Mouse (Mus musculus): ENCODE results near the gene Ccdc162. TPM values are rescaled to one million over a fixed set of nuclear protein-coding genes. Genes with fewer than 3 reads are reported as not detected.

The Ccdc162 gene
- total RNA-seq, 1 experiment: 0.40 TPM

GRCm38 (mm10) chr10:41615487-41615886 lies 100.9 kb downstream of the Ccdc162 start:
- Histone ChIP-seq H3K27ac (ENCODE audit: insufficient read depth, low read depth, low read length, poor library complexity, severe bottlenecking) (no peak overlapping the region), H3K36me3 (ENCODE audit: control insufficient read depth, insufficient read depth, low read length, poor library complexity, severe bottlenecking) (no peaks in the 10 kb centered on the region), H3K9ac (ENCODE audit: insufficient read depth, low read depth, low read length, poor library complexity, severe bottlenecking) (no peak overlapping the region), H3K4me3 (ENCODE audit: insufficient read depth in 1 of 2, low read depth in 1 of 2, low read length in 2 of 2, poor library complexity in 1 of 2, severe bottlenecking in 1 of 2) (no peak overlapping the region), H3K9me3 (ENCODE audit: control insufficient read depth, insufficient read depth, low read depth, low read length) (no peaks in the 10 kb centered on the region), H3K4me1 (ENCODE audit: control insufficient read depth in 2 of 2, insufficient read depth in 2 of 2, low read length in 2 of 2, poor library complexity in 1 of 2) (peaks cover 0 to 18% of the 10 kb centered on the region in 2 experiments; a peak in 3 of 4 replicates)
- TF ChIP-seq HCFC1 (IDR thresholded peaks at IDR 0.05; ENCODE audit: borderline replicate concordance, insufficient read depth, low read length): no peak
- TF ChIP-seq ZC3H11A (IDR thresholded peaks at IDR 0.05; ENCODE audit: borderline replicate concordance, low read depth, low read length): no peak
- no peak for TF ChIP-seq CHD2 (IDR thresholded peaks at IDR 0.05; ENCODE audit: low read depth, low read length)
- in situ Hi-C loops (cut with MboI; ENCODE audit: low sequenced_read_pairs in 2 of 2, unreplicated experiment in 2 of 2): no loop called here
- no peak for DNase-seq (ENCODE audit: low read depth, low spot score)

GRCm38 (mm10) chr10:41611941-41612340 lies 104.5 kb downstream of the Ccdc162 start:
- DNase-seq (ENCODE audit: low read depth, low spot score): no peak
- Histone ChIP-seq H3K9me3 (ENCODE audit: control insufficient read depth, insufficient read depth, low read depth, low read length) (no peaks in the 10 kb centered on the region), H3K36me3 (ENCODE audit: control insufficient read depth, insufficient read depth, low read length, poor library complexity, severe bottlenecking) (no peaks in the 10 kb centered on the region), H3K27ac (ENCODE audit: insufficient read depth, low read depth, low read length, poor library complexity, severe bottlenecking) (peak overlapping the region; percentile 20; the same call in 1 of the 2 replicates), H3K4me3 (ENCODE audit: insufficient read depth in 1 of 2, low read depth in 1 of 2, low read length in 2 of 2, poor library complexity in 1 of 2, severe bottlenecking in 1 of 2) (no peak overlapping the region), H3K4me1 (ENCODE audit: control insufficient read depth in 2 of 2, insufficient read depth in 2 of 2, low read length in 2 of 2, poor library complexity in 1 of 2) (peaks cover 5 to 35% of the 10 kb centered on the region in 2 experiments; a peak in 3 of 4 replicates), H3K9ac (ENCODE audit: insufficient read depth, low read depth, low read length, poor library complexity, severe bottlenecking) (no peak overlapping the region)
- TF ChIP-seq ZC3H11A (IDR thresholded peaks at IDR 0.05; ENCODE audit: borderline replicate concordance, low read depth, low read length): no peak
- no peak for TF ChIP-seq CHD2 (IDR thresholded peaks at IDR 0.05; ENCODE audit: low read depth, low read length)
- no peak for TF ChIP-seq ZNF384 (IDR thresholded peaks at IDR 0.05; ENCODE audit: low read depth, low read length)
- TF ChIP-seq HCFC1 (IDR thresholded peaks at IDR 0.05; ENCODE audit: borderline replicate concordance, insufficient read depth, low read length): no peak
- no peak for TF ChIP-seq MAFK (IDR thresholded peaks at IDR 0.05; ENCODE audit: insufficient read depth, low read depth, low read length)
- in situ Hi-C loops (cut with MboI; ENCODE audit: low sequenced_read_pairs in 2 of 2, unreplicated experiment in 2 of 2): no loop called here

GRCm38 (mm10) chr10:41609475-41609874 lies 107.0 kb downstream of the Ccdc162 start:
- H3K36me3 ChIP-seq (ENCODE audit: control insufficient read depth, insufficient read depth, low read length, poor library complexity, severe bottlenecking): no peaks in the 10 kb centered on the region
- H3K4me3 ChIP-seq (ENCODE audit: insufficient read depth in 1 of 2, low read depth in 1 of 2, low read length in 2 of 2, poor library complexity in 1 of 2, severe bottlenecking in 1 of 2): no peak overlapping the region
- no peak for DNase-seq (ENCODE audit: low read depth, low spot score)
- H3K4me1 ChIP-seq (ENCODE audit: control insufficient read depth in 2 of 2, insufficient read depth in 2 of 2, low read length in 2 of 2, poor library complexity in 1 of 2): peaks cover 12 to 45% of the 10 kb centered on the region in 2 experiments
- no peak for TF ChIP-seq ZNF384 (IDR thresholded peaks at IDR 0.05; ENCODE audit: low read depth, low read length)
- TF ChIP-seq CHD2 (IDR thresholded peaks at IDR 0.05; ENCODE audit: low read depth, low read length): no peak
- TF ChIP-seq MAFK (IDR thresholded peaks at IDR 0.05; ENCODE audit: insufficient read depth, low read depth, low read length): no peak
- TF ChIP-seq HCFC1 (IDR thresholded peaks at IDR 0.05; ENCODE audit: borderline replicate concordance, insufficient read depth, low read length): no peak
- TF ChIP-seq ZC3H11A (IDR thresholded peaks at IDR 0.05; ENCODE audit: borderline replicate concordance, low read depth, low read length): no peak
- H3K9ac ChIP-seq (ENCODE audit: insufficient read depth, low read depth, low read length, poor library complexity, severe bottlenecking): no peak overlapping the region
- H3K9me3 ChIP-seq (ENCODE audit: control insufficient read depth, insufficient read depth, low read depth, low read length): no peaks in the 10 kb centered on the region
- no peak overlapping the region for H3K27ac ChIP-seq (ENCODE audit: insufficient read depth, low read depth, low read length, poor library complexity, severe bottlenecking)
- in situ Hi-C loops (cut with MboI; ENCODE audit: low sequenced_read_pairs in 2 of 2, unreplicated experiment in 2 of 2): no loop called here

GRCm38 (mm10) chr10:41608485-41608884 lies 107.9 kb downstream of the Ccdc162 start:
- TF ChIP-seq HCFC1 (IDR thresholded peaks at IDR 0.05; ENCODE audit: borderline replicate concordance, insufficient read depth, low read length): no peak
- TF ChIP-seq ZC3H11A (IDR thresholded peaks at IDR 0.05; ENCODE audit: borderline replicate concordance, low read depth, low read length): no peak
- no peak for TF ChIP-seq ZNF384 (IDR thresholded peaks at IDR 0.05; ENCODE audit: low read depth, low read length)
- no peak for TF ChIP-seq CHD2 (IDR thresholded peaks at IDR 0.05; ENCODE audit: low read depth, low read length)
- TF ChIP-seq MAFK (IDR thresholded peaks at IDR 0.05; ENCODE audit: insufficient read depth, low read depth, low read length): no peak
- Histone ChIP-seq H3K4me1 (ENCODE audit: control insufficient read depth in 2 of 2, insufficient read depth in 2 of 2, low read length in 2 of 2, poor library complexity in 1 of 2) (peaks cover 12 to 45% of the 10 kb centered on the region in 2 experiments), H3K36me3 (ENCODE audit: control insufficient read depth, insufficient read depth, low read length, poor library complexity, severe bottlenecking) (no peaks in the 10 kb centered on the region), H3K9me3 (ENCODE audit: control insufficient read depth, insufficient read depth, low read depth, low read length) (no peaks in the 10 kb centered on the region), H3K4me3 (ENCODE audit: insufficient read depth in 1 of 2, low read depth in 1 of 2, low read length in 2 of 2, poor library complexity in 1 of 2, severe bottlenecking in 1 of 2) (no peak overlapping the region), H3K9ac (ENCODE audit: insufficient read depth, low read depth, low read length, poor library complexity, severe bottlenecking) (no peak overlapping the region), H3K27ac (ENCODE audit: insufficient read depth, low read depth, low read length, poor library complexity, severe bottlenecking) (peak overlapping the region; percentile 79; the same call in 1 of the 2 replicates)
- in situ Hi-C loops (cut with MboI; ENCODE audit: low sequenced_read_pairs in 2 of 2, unreplicated experiment in 2 of 2): no loop called here
- DNase-seq (ENCODE audit: low read depth, low spot score): no peak

- TF ChIP-seq MAFK (IDR thresholded peaks at IDR 0.05; ENCODE audit: insufficient read depth, low read depth, low read length): no peak
- no peak for TF ChIP-seq ZC3H11A (IDR thresholded peaks at IDR 0.05; ENCODE audit: borderline replicate concordance, low read depth, low read length)
- TF ChIP-seq ZNF384 (IDR thresholded peaks at IDR 0.05; ENCODE audit: low read depth, low read length): no peak
- TF ChIP-seq CHD2 (IDR thresholded peaks at IDR 0.05; ENCODE audit: low read depth, low read length): no peak
- TF ChIP-seq HCFC1 (IDR thresholded peaks at IDR 0.05; ENCODE audit: borderline replicate concordance, insufficient read depth, low read length): no peak
- Histone ChIP-seq H3K4me3 (ENCODE audit: insufficient read depth in 1 of 2, low read depth in 1 of 2, low read length in 2 of 2, poor library complexity in 1 of 2, severe bottlenecking in 1 of 2) (no peak overlapping the region), H3K9ac (ENCODE audit: insufficient read depth, low read depth, low read length, poor library complexity, severe bottlenecking) (no peak overlapping the region), H3K4me1 (ENCODE audit: control insufficient read depth in 2 of 2, insufficient read depth in 2 of 2, low read length in 2 of 2, poor library complexity in 1 of 2) (peaks cover 9 to 19% of the 10 kb centered on the region in 2 experiments), H3K27ac (ENCODE audit: insufficient read depth, low read depth, low read length, poor library complexity, severe bottlenecking) (no peak overlapping the region), H3K36me3 (ENCODE audit: control insufficient read depth, insufficient read depth, low read length, poor library complexity, severe bottlenecking) (no peaks in the 10 kb centered on the region), H3K9me3 (ENCODE audit: control insufficient read depth, insufficient read depth, low read depth, low read length) (no peaks in the 10 kb centered on the region)
- in situ Hi-C loops (cut with MboI; ENCODE audit: low sequenced_read_pairs in 2 of 2, unreplicated experiment in 2 of 2): no loop called here
- DNase-seq (ENCODE audit: low read depth, low spot score): no peak
Measured at GRCm38 (mm10) chr10:41602667-41603066, 113.8 kb downstream of the Ccdc162 start.

Measured in ES-E14 (cell line).